Mouse (Mus musculus) heart, adult 9 months (tissue): ENCODE results near the gene Th.
A peak's percentile ranks its signal among the peaks of the same experiment; 100 is the strongest.

Experiments
- DNase-seq, 2 experiments: peaks; one replicate each; pipeline ENCODE4 v3.0.0; 2022; ENCODE audit warnings: low spot score in 2 of 2

Gene Th

GRCm38 (mm10) chr7:142931028-142931427, at the start of gene Th:
Gene Th (minus strand): TSS chr7:142931128.
- DNase-seq = no peak

GRCm38 (mm10) chr7:142968809-142969511, 38.0 kb upstream of the Th start, which contains the start of gene Ascl2:
Gene Ascl2 (minus strand): TSS chr7:142969264.
- no peak for DNase-seq

- DNase-seq = no peak
Measured at GRCm38 (mm10) chr7:142967884-142968808, 37.2 kb upstream of the Th start.

- DNase-seq = no peak
Measured at GRCm38 (mm10) chr7:142967414-142967883, 36.5 kb upstream of the Th start.

- DNase-seq = no peak
Measured at GRCm38 (mm10) chr7:142959752-142960151, 28.8 kb upstream of the Th start.

GRCm38 (mm10) chr7:142958817-142959216, 27.9 kb upstream of the Th start:
- no peak for DNase-seq

- no peak for DNase-seq
Measured at GRCm38 (mm10) chr7:142956018-142956417, 25.1 kb upstream of the Th start.

GRCm38 (mm10) chr7:142949568-142949967, 18.6 kb upstream of the Th start:
- DNase-seq = no peak

- no peak for DNase-seq
Measured at GRCm38 (mm10) chr7:142937631-142938030, 6.7 kb upstream of the Th start.

- DNase-seq = no peak
Measured at GRCm38 (mm10) chr7:142935708-142936107, 4.8 kb upstream of the Th start.

- DNase-seq = no peak
Measured at GRCm38 (mm10) chr7:142932469-142932868, 1.5 kb upstream of the Th start.

GRCm38 (mm10) chr7:142929516-142929915, 1.4 kb downstream of the Th start:
- DNase-seq = peak; percentile 7 to 36

GRCm38 (mm10) chr7:142927293-142927692, 3.6 kb downstream of the Th start:
- DNase-seq = no peak

GRCm38 (mm10) chr7:142918641-142919628, 12.0 kb downstream of the Th start:
- peak; percentile 49 to 69 for DNase-seq

GRCm38 (mm10) chr7:142917659-142918058, 13.3 kb downstream of the Th start:
- no peak for DNase-seq

- no peak for DNase-seq
Measured at GRCm38 (mm10) chr7:142916178-142916577, 14.8 kb downstream of the Th start.

GRCm38 (mm10) chr7:142911682-142912081, 19.2 kb downstream of the Th start:
- DNase-seq = no peak

GRCm38 (mm10) chr7:142910104-142910503, 20.8 kb downstream of the Th start:
- DNase-seq = no peak

- no peak for DNase-seq
Measured at GRCm38 (mm10) chr7:142909622-142910021, 21.3 kb downstream of the Th start.

GRCm38 (mm10) chr7:142905606-142906005, 25.3 kb downstream of the Th start:
- no peak for DNase-seq

GRCm38 (mm10) chr7:142904331-142904730, 26.6 kb downstream of the Th start:
- no peak for DNase-seq
